Mouse (Mus musculus): ENCODE results near the gene Klf11. TPM values are rescaled to one million over a fixed set of nuclear protein-coding genes. Genes with fewer than 3 reads are reported as not detected.
"Not testable (repeated sequence)": the region's sequence is repeated elsewhere in the genome, so short reads cannot be mapped to it uniquely, and the experiment has no call there.

Klf11 gene
- polyA plus RNA-seq, 1 experiment from 2014 or later, result 16.8 TPM

DNA sequence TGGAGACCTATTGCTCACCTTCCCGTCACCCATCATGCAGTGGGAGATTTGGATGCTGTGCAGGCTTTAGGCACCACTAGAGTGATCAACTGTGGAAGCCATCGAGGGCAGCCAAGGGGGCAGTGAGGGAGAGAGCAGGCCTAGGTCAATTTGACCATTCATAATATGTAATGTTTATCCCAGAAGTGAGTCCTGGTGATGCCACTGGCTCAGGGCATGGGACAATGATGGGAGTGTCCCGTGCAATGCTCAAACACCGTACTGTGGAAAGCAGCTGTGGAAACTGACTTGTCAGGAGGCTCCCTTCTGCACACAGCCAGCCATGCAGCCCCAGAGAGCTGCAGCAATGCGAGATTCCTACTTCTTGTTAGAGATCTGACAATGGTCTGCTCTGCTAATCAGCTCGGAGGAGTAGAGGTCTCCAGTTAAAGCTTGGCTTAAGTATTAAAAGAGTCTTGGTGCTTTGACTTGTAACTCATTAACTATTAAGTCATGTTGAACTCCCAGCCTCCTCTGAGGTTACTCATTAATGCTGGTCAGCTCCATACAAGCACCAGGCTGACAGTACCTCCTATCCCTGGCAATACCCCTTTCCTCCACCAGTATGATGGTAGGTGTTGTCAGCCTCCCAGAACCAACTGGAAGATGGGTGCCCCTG, 35.1 kb downstream of the Klf11 start:
- no peaks in the 10 kb centered on the region for H3K9me3 ChIP-seq
- no peak for ATAC-seq (ENCODE audit: extremely low read depth, insufficient number of reproducible peaks, low FRiP score, low TSS enrichment)
- no peak overlapping the region for H3K4me2 ChIP-seq
- WGBS, result 69% methylated on average over 6 of the region's 6 CpGs
- H3K9ac ChIP-seq, result no peak overlapping the region
- H3K36me3 ChIP-seq, result no peaks in the 10 kb centered on the region
- H3K27ac ChIP-seq (replicated peaks), result no peak overlapping the region
- H3K4me3 ChIP-seq, result no peak overlapping the region
- H3K4me1 ChIP-seq, result peaks cover 20% of the 10 kb centered on the region
- H3K27me3 ChIP-seq (replicated peaks), result peaks cover 50% of the 10 kb centered on the region

DNA sequence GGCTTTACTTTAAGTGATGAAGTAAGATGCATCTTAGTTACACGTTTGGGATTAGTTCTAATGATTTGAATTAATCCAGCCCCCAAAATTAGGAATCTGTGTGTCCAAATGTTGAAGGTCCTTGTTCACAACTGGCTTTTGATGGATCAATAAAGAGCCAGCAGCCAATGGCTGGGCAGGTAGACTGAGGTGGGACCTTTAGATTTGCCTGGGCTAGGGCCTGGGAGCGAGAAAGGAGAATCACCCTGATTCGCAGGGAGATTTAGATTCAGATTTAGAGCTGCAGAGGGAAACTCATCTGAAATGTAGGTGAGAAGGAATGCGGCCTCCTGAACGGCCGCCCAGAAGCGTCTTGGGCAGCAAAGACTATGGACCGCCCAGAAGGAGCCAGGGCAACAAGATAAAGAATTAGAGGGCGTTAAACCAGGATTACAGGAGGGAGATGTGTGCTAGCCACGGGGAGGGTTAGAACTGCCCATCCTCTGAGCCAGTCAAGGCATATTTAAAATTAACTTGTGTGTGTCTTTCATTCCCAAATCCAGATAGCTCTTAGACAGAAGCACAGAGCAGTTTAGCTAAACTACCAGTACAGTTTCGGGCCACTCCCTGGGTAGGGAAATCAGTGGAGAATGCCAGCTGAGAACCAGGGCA, 35.7 kb downstream of the Klf11 start:
- no peak overlapping the region for H3K27ac ChIP-seq (replicated peaks)
- H3K4me1 ChIP-seq, result peaks cover 14% of the 10 kb centered on the region
- no peak overlapping the region for H3K4me3 ChIP-seq
- no peak overlapping the region for H3K4me2 ChIP-seq
- peaks cover 43% of the 10 kb centered on the region for H3K27me3 ChIP-seq (replicated peaks)
- H3K9me3 ChIP-seq, result no peaks in the 10 kb centered on the region
- H3K9ac ChIP-seq, result no peak overlapping the region
- 54% methylated on average over 11 of the region's 11 CpGs for WGBS
- ATAC-seq (ENCODE audit: extremely low read depth, insufficient number of reproducible peaks, low FRiP score, low TSS enrichment), result no peak
- no peaks in the 10 kb centered on the region for H3K36me3 ChIP-seq

DNA sequence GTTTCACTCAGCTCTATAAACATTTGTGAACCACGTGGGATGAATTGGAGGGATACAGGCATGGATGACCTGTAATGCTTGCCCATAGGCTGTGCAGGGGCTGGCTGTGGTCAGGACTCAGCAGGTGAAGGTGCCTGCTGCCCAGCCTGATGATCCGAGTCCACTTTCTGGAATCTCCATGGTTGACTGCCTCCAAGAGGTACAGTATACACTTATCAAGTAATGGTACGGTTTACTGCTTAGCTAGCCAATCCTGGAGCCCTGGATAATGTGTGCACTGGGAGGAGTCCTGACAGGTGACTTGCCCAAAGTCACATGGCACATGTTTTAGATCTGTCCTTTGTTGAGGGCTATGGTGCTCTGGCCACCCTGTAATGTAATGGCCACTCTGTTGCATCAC, 39.3 kb downstream of the Klf11 start:
- Histone ChIP-seq H3K4me1 (no peaks in the 10 kb centered on the region), H3K4me2 (no peak overlapping the region), H3K9me3 (no peaks in the 10 kb centered on the region), H3K9ac (no peak overlapping the region), H3K4me3 (no peak overlapping the region), H3K27me3 (replicated peaks) (peaks cover 17% of the 10 kb centered on the region), H3K27ac (replicated peaks) (no peak overlapping the region), H3K36me3 (no peaks in the 10 kb centered on the region)
- no peak for ATAC-seq (ENCODE audit: extremely low read depth, insufficient number of reproducible peaks, low FRiP score, low TSS enrichment)
- 81% methylated on average over 3 of the region's 3 CpGs for WGBS

DNA sequence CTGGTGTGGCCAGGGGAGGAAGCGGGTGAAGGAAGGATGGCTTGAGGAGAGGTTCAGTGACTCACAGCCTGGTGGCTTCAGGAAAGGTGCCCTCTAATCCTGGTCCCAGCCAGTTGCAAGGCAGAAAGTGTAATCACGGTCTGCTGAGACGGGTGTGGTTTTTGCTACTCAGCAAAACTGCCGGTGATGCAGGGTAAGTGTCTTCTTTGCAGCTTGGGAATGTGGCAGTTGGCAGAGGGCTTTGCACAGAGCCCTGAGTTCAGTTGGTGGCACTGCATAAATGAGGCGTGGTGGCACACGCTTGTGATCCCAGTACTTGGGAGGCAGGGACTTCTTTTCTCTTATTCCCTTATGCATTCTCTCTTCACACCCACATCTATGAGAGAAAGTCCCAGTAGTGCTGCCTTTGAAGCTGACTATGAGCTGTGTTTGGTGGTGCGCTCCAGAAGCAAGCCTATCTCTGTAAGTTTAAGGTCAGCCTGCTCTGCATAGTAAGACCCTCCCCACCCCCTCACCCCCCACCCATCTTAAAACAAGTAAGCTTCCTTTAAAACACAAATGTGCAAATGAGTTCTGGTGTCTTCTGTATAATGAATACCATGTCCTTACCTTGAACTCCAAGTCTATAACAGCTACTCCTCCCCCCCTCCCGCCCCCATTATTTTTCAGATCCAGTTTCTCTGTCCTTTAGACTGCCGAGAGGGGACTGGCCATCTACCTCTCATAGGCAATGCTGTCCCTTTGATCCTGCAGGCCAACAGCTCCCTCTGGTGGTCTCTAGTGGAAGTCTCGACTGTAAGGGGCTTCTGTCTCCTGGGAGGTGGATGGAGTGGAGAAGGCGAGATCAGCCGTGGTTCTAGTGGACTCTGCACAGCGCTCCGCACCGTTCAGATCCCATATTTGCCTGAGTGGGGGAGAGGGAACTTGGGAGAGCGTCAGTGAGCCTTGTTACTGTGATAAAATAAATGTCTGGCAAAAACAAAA, 45.7 kb downstream of the Klf11 start:
- H3K27me3 ChIP-seq (replicated peaks), result peaks cover 11% of the 10 kb centered on the region
- H3K4me1 ChIP-seq, result no peaks in the 10 kb centered on the region
- 37% methylated on average over 16 of the region's 16 CpGs for WGBS
- H3K9ac ChIP-seq, result no peak overlapping the region
- ATAC-seq (ENCODE audit: extremely low read depth, insufficient number of reproducible peaks, low FRiP score, low TSS enrichment), result peak; percentile 58; the same call in 1 of the 2 replicates
- H3K4me3 ChIP-seq, result no peak overlapping the region
- H3K9me3 ChIP-seq, result no peaks in the 10 kb centered on the region
- H3K36me3 ChIP-seq, result no peaks in the 10 kb centered on the region
- H3K4me2 ChIP-seq, result peak overlapping the region; percentile 13; the same call in 1 of the 2 replicates
- H3K27ac ChIP-seq (replicated peaks), result no peak overlapping the region

DNA sequence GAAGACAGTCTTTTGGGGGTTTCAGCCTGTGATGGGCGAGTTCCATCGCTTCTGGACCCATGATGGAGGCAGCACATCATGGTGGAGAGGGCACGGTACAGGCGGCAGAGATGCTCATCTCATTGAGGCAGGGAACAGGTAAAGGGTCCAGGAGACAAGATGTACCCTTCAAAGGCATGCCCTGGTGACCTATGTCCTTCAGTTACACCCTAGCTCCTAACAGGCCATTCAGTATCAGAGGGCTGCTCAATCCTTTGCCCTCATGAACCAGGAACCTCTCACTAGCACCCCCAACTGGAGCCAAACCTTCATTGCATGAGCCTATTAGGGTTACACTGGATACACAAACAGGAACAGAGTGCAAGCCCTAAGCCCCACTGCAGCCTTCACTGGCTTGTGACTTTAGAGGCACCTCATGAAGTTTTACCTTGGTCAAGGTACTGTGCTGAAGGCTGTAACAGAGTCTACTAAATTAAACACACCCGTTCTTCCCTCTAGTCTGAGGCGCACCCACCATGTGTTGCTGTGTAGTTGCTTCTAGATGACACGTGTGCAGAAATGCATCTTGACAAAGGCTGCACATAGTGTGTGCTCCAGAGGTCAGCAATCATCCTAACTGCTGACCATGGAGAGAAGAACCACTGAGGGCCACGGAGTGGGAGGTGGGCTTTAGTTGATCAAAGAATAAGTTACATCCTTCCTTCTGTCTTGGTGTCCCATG, 46.6 kb downstream of the Klf11 start:
- no peak overlapping the region for H3K4me3 ChIP-seq
- H3K4me1 ChIP-seq, result peaks cover 2% of the 10 kb centered on the region
- no peaks in the 10 kb centered on the region for H3K36me3 ChIP-seq
- ATAC-seq (ENCODE audit: extremely low read depth, insufficient number of reproducible peaks, low FRiP score, low TSS enrichment), result no peak
- H3K4me2 ChIP-seq, result peak overlapping the region; percentile 13; the same call in 1 of the 2 replicates
- H3K27ac ChIP-seq (replicated peaks), result no peak overlapping the region
- WGBS, result 57% methylated on average over 8 of the region's 8 CpGs
- no peak overlapping the region for H3K9ac ChIP-seq
- H3K27me3 ChIP-seq (replicated peaks), result peaks cover 11% of the 10 kb centered on the region
- H3K9me3 ChIP-seq, result no peaks in the 10 kb centered on the region

DNA sequence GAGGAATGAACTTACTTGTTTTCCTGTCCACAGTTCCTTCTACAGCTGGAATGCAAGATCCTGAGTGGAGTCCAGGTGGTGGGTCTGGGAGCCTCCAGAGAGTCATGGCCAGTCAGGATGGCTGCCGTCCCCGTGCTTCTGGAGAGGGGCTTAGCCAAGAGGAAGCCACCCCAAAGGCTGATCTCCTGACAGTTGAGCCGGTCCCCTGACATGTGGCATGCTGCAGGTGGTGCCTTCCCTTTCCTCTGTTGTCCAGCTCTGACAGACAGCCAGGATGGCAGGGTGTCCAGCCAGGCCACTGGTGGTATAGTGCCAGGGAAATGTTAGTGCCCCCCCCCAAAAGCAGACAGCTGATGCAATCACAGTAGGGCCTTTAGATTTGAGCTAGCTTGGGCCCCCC, 47.4 kb downstream of the Klf11 start:
- no peak for ATAC-seq (ENCODE audit: extremely low read depth, insufficient number of reproducible peaks, low FRiP score, low TSS enrichment)
- H3K4me1 ChIP-seq, result peaks cover 11% of the 10 kb centered on the region
- peaks cover 11% of the 10 kb centered on the region for H3K27me3 ChIP-seq (replicated peaks)
- 44% methylated on average over 3 of the region's 3 CpGs for WGBS
- H3K4me3 ChIP-seq, result no peak overlapping the region
- no peaks in the 10 kb centered on the region for H3K36me3 ChIP-seq
- no peak overlapping the region for H3K9ac ChIP-seq
- no peak overlapping the region for H3K27ac ChIP-seq (replicated peaks)
- no peaks in the 10 kb centered on the region for H3K9me3 ChIP-seq
- H3K4me2 ChIP-seq, result no peak overlapping the region

DNA sequence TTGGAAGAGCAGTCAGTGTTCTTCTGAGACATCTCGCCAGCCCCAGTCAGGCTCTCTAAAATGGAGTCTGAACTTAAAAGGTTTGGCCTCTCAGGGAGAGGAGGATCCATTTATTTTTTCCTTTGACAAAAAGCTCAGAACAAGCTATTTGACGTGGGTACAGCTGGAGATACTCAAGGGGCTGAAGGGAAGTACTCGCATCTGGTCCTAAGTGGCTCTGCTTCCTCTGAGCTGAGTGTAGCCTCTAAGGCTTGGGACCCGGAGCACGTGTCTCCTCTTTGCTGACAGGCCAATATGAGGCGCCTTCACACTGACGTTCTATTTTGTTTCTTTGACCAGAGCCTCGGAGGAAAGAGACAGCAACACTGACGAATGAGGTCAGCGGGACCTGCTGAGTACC, 48.5 kb downstream of the Klf11 start:
- Histone ChIP-seq H3K4me3 (no peak overlapping the region), H3K27ac (replicated peaks) (no peak overlapping the region), H3K9ac (no peak overlapping the region), H3K4me1 (peaks cover 13% of the 10 kb centered on the region), H3K27me3 (replicated peaks) (peaks cover 11% of the 10 kb centered on the region), H3K9me3 (no peaks in the 10 kb centered on the region), H3K4me2 (no peak overlapping the region), H3K36me3 (no peaks in the 10 kb centered on the region)
- no peak for ATAC-seq (ENCODE audit: extremely low read depth, insufficient number of reproducible peaks, low FRiP score, low TSS enrichment)
- 55% methylated on average over 10 of the region's 10 CpGs for WGBS

DNA sequence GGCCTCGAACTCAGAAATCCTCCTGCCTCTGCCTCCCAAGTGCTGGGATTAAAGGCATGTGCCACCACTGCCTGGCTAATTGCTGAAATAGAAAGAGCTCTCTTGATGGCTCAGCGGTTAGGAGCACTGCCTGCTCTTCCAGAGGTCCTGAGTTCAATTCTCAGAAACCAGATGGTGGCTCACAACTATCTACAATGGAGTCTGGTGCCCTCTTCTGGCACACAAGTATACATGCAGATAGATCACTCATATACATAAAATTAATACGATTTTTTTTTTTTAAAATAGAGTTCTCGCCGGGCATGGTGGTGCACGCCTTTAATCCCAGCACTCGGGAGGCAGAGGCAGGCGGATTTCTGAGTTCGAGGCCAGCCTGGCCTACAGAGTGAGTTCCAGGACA, 50.5 kb downstream of the Klf11 start:
- not testable (repeated sequence) for H3K4me3 ChIP-seq; H3K4me2 ChIP-seq; H3K9ac ChIP-seq; H3K27ac ChIP-seq (replicated peaks); H3K36me3 ChIP-seq; ATAC-seq (ENCODE audit: extremely low read depth, insufficient number of reproducible peaks, low FRiP score, low TSS enrichment); H3K9me3 ChIP-seq
- peaks cover 22% of the 10 kb centered on the region for H3K4me1 ChIP-seq
- H3K27me3 ChIP-seq (replicated peaks), result peaks cover 11% of the 10 kb centered on the region
- WGBS, result 86% methylated on average over 9 of the region's 9 CpGs

DNA sequence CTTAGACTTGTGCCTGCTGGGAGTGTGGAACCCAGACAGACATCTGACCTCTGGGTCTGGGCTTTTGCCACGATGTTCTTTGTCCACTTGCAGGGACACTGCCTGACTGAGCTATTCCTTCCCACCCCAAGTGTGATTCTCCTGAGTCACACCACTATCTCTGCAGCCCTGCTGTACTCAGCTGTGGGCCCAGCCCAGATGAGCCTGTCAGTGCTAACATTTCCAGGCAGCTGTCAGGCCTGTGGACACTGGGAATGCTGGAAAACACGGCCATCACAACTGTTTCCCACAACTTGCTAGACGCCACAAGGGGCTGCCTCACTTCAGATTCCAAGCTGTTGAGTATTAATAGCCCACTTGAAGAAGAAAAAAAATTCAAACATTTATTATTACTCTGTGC, 51.9 kb downstream of the Klf11 start:
- no peak for ATAC-seq (ENCODE audit: extremely low read depth, insufficient number of reproducible peaks, low FRiP score, low TSS enrichment)
- WGBS, result 29% methylated on average over 3 of the region's 3 CpGs
- Histone ChIP-seq H3K4me3 (no peak overlapping the region), H3K4me2 (no peak overlapping the region), H3K27me3 (replicated peaks) (peaks cover 6% of the 10 kb centered on the region), H3K27ac (replicated peaks) (peak overlapping the region; percentile 64), H3K4me1 (peaks cover 34% of the 10 kb centered on the region), H3K36me3 (no peaks in the 10 kb centered on the region), H3K9ac (peak overlapping the region; percentile 50; the same call in 1 of the 2 replicates), H3K9me3 (no peaks in the 10 kb centered on the region)

DNA sequence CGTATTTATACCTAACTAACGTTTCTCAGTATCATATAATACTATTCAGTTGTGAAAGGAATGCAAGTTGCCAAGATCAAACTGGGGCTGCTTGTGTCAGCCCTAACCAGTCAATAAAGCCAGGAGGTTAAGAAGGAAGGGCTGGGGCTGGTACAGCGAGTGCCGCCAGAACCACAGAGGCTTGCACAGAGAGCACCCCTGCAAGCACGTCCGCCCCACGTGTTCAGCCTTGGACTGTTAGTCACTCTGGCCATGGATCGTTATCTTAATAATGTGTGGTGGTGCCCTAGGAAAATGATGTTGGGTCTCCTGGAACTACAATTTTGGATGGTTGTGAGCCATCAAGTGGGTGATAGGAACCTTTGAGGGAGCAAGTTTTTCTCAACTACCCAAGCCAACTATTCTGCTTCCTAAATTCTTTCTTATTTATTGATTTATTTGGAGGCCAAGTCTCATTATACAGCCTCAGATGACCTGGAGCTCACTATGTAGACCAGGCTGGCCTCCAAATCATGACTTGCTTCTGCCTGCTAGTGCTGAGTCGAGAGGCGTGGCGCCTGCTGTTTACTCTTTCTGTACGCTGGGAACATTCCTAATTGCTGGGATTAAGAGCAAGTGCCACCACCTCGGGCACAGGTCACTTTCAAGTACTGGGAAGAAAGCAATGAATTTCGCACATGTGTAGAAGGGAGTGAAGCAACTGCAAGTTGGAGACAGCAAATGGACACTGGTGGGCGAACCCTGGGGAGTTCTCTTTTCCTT, 54.6 kb downstream of the Klf11 start:
- Histone ChIP-seq H3K4me2 (peak overlapping the region; percentile 93), H3K27ac (replicated peaks) (peak overlapping the region; percentile 84; the same call in 1 of the 2 replicates)

More for the DNA sequence above, 54.6 kb downstream of the Klf11 start:
- no peak overlapping the region for H3K4me3 ChIP-seq
- WGBS, result 84% methylated on average over 15 of the region's 15 CpGs
- H3K4me1 ChIP-seq, result peaks cover 52% of the 10 kb centered on the region
- H3K36me3 ChIP-seq, result peaks cover 10% of the 10 kb centered on the region
- ATAC-seq (ENCODE audit: extremely low read depth, insufficient number of reproducible peaks, low FRiP score, low TSS enrichment), result no peak
- no peak overlapping the region for H3K9ac ChIP-seq
- H3K9me3 ChIP-seq, result no peaks in the 10 kb centered on the region
- no peaks in the 10 kb centered on the region for H3K27me3 ChIP-seq (replicated peaks)

Measured in heart, embryonic 13.5 days (tissue).